Mouse (Mus musculus) limb, embryonic 14.5 days (tissue): ENCODE measurements around the gene Prkab2. TPM values are rescaled to one million over a fixed set of nuclear protein-coding genes. Genes with fewer than 3 reads are reported as not detected.

ENCODE experiments used
- ATAC-seq: fragments of 200-750 bp; cut with Nextera tagmentation; 2 replicates; pipeline ENCODE4 v1.8.0; 2017; ENCODE audit warnings: low read depth, moderate number of reproducible peaks, moderate TSS enrichment; ENCODE audit not compliant: low FRiP score
- DNase-seq: peaks from one replicate; pipeline ENCODE4 v3.0.0-alpha.2; 2015; ENCODE audit warnings: low spot score
- H3K27ac ChIP-seq: fragments of 300-500 bp; sonication (generic); replicated peaks from 2 replicates; pipeline ENCODE4 v1.5.1; 2014; ENCODE audit warnings: low read depth, mild to moderate bottlenecking, low read length, moderate library complexity, mixed read lengths
- H3K27me3 ChIP-seq: fragments of 300-500 bp; sonication (generic); 2 replicates; pipeline ENCODE4 v1.6.1; 2014; ENCODE audit warnings: low read length, mixed read lengths; ENCODE audit not compliant: control insufficient read depth, insufficient read depth
- H3K36me3 ChIP-seq: fragments of 300-500 bp; sonication (generic); 2 replicates; pipeline ENCODE4 v1.6.1; 2014; ENCODE audit warnings: mild to moderate bottlenecking, low read length, moderate library complexity, mixed read lengths; ENCODE audit not compliant: control insufficient read depth, insufficient read depth
- H3K4me1 ChIP-seq: fragments of 300-500 bp; sonication (generic); 2 replicates; pipeline ENCODE4 v1.6.1; 2014; ENCODE audit warnings: antibody characterized with exemption, low read length, mixed read lengths; ENCODE audit not compliant: control insufficient read depth, insufficient read depth
- H3K4me2 ChIP-seq: fragments of 300-500 bp; sonication (generic); replicated peaks from 2 replicates; pipeline ENCODE4 v1.6.1; 2014; ENCODE audit warnings: low read depth, mild to moderate bottlenecking, low read length, moderate library complexity; ENCODE audit not compliant: severe bottlenecking
- H3K4me3 ChIP-seq: fragments of 300-500 bp; sonication (generic); replicated peaks from 2 replicates; pipeline ENCODE4 v1.5.1; 2014; ENCODE audit warnings: low read length
- H3K9ac ChIP-seq: fragments of 300-500 bp; sonication (generic); 2 replicates; pipeline ENCODE4 v1.6.1; 2014; ENCODE audit warnings: mild to moderate bottlenecking, low read depth, low read length, moderate library complexity; ENCODE audit not compliant: severe bottlenecking
- H3K9me3 ChIP-seq: fragments of 300-500 bp; sonication (generic); 2 replicates; pipeline ENCODE4 v1.6.1; 2016; ENCODE audit warnings: low read length; ENCODE audit not compliant: control insufficient read depth
- POLR2A ChIP-seq: fragments of 200-500 bp; IDR thresholded peaks from 2 replicates; pipeline ENCODE4 v1.8.0; 2012; ENCODE audit warnings: inconsistent platforms, mild to moderate bottlenecking, moderate library complexity, borderline replicate concordance; ENCODE audit not compliant: insufficient read depth, insufficient read length; ENCODE audit errors: extremely low read depth
- WGBS: fragments of 180-500 bp; shearing (Covaris S2); extraction: QIAGEN DNeasy Blood & Tissue Kit; methylation state at CpG from one replicate; pipeline ENCODE4 v1.1.7; 2014; 5-methylcytosine and 5-hydroxymethylcytosine counted together
- polyA plus RNA-seq, 2 experiments: library from polyadenylated mRNA; depleted of rRNA in 1 of 2; stranded (reverse) in 1 of 2; unstranded in 1 of 2; fragments of >200 nt; fragmentation: Nextera tagmentation in 1 of 2; extraction: Ambion mirVana in 1 of 2; gene quantifications; 2 replicates each; pipeline versions ENCODE4 v1.2.1 to v1.2.3; 2012 to 2014

Gene Prkab2
- polyA plus RNA-seq, 2 experiments = 7.2 to 15.6 TPM

- Histone ChIP-seq H3K9ac (no peak overlapping the region), H3K4me1 (0 out of 2 replicates have a peak, but pooled peaks cover 11% of the 10 kb centered on the region), H3K36me3 (peaks cover 34% of the 10 kb centered on the region), H3K27ac (no peak overlapping the region), H3K4me3 (no peak overlapping the region), H3K9me3 (no peaks in the 10 kb centered on the region), H3K27me3 (no peaks in the 10 kb centered on the region), H3K4me2 (no peak overlapping the region)
- WGBS = 46% methylated on average over 8 of the region's 8 CpGs
- ATAC-seq (no peak), DNase-seq (no peak)
- no peak for TF ChIP-seq POLR2A
Observed at GRCm38 (mm10) chr3:97661206-97661605, 3.2 kb downstream of the Prkab2 start.

- TF ChIP-seq POLR2A = no peak
- no peak for ATAC-seq
- 85% methylated on average over 9 of the region's 9 CpGs for WGBS
Observed at GRCm38 (mm10) chr3:97665525-97665924, 7.5 kb downstream of the Prkab2 start.

DNA sequence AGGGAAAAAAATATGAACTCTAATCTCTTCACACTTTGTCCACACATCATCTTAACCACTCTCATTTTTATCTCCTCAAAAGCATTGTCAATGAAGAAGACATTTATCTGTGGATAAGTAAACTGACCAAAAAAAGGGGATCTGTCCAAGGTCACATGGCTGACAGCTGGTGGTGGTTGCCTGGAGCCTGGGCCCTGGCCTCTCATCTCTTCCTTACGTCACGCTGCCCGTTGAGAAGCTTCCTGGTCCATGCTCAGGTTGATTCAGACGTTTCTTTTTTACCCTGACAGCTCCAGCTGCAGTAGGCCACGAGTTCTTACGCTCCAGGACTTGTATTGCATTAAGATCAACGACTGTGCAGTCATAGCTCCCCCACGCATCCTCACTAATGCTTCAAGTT lies 8.2 kb downstream of the Prkab2 start:
- Histone ChIP-seq H3K27ac (no peak overlapping the region), H3K9ac (no peak overlapping the region), H3K4me2 (no peak overlapping the region), H3K9me3 (no peaks in the 10 kb centered on the region), H3K27me3 (no peaks in the 10 kb centered on the region), H3K4me3 (no peak overlapping the region), H3K36me3 (peaks cover 69% of the 10 kb centered on the region), H3K4me1 (no peaks in the 10 kb centered on the region)
- no peak for TF ChIP-seq POLR2A
- 80% methylated on average over 8 of the region's 8 CpGs for WGBS
- DNase-seq = no peak
- ATAC-seq = no peak

More at GRCm38 (mm10) chr3:97665525-97665924, 7.5 kb downstream of the Prkab2 start:
- Histone ChIP-seq H3K4me2 (no peak overlapping the region), H3K27ac (no peak overlapping the region), H3K9me3 (no peaks in the 10 kb centered on the region), H3K4me1 (no peaks in the 10 kb centered on the region), H3K9ac (no peak overlapping the region), H3K36me3 (peaks cover 62% of the 10 kb centered on the region), H3K27me3 (no peaks in the 10 kb centered on the region), H3K4me3 (no peak overlapping the region)
- no peak for DNase-seq

DNA sequence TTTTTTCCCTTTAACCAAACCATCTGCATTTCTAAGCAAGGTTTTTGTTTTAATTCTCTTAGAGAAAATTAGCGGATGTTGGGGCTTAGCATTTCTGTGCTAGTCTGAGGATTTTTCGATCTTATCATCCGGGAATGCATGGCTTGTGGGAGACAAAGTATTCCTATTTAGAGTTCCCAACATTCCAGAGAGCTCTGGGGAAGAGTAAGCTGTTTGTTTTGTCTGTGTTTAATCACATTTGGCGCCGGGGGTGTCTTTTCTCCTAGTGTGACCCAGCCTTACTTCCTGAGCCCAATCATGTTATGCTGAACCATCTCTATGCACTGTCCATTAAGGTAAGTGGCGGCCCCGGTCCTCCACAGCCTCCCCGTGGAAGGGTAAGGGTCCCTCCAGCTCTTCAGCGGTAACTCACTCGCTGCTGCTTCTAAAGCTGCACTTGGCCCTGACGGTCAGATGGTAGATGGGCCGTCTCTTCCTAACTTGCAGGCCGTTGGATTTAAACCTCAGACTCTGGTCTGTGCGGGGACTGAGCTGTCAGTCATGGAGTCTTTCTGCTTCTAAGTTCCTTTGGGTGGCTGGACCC lies 9.2 kb downstream of the Prkab2 start:
- TF ChIP-seq POLR2A = no peak
- DNase-seq (no peak), ATAC-seq (no peak)
- Histone ChIP-seq H3K36me3 (peaks cover 70% of the 10 kb centered on the region), H3K9ac (no peak overlapping the region), H3K4me3 (no peak overlapping the region), H3K27ac (no peak overlapping the region), H3K9me3 (no peaks in the 10 kb centered on the region), H3K27me3 (no peaks in the 10 kb centered on the region), H3K4me2 (no peak overlapping the region), H3K4me1 (no peaks in the 10 kb centered on the region)
- 83% methylated on average over 14 of the region's 14 CpGs for WGBS

- Histone ChIP-seq H3K36me3 (peaks cover 20% of the 10 kb centered on the region), H3K9ac (no peak within 1 kb of the TSS), H3K4me1 (no peaks in the 10 kb centered on the region), H3K4me2 (no peak within 1 kb of the TSS), H3K27ac (no peak within 1 kb of the TSS), H3K27me3 (no peaks in the 10 kb centered on the region), H3K4me3 (no peak within 1 kb of the TSS), H3K9me3 (no peaks in the 10 kb centered on the region)
- ATAC-seq = no peak
- DNase-seq = no peak
- no peak for TF ChIP-seq POLR2A
- 88% methylated on average over 7 of the region's 7 CpGs for WGBS
Observed at GRCm38 (mm10) chr3:97674644-97675110, 16.7 kb downstream of the Prkab2 start, which contains the start of gene Gm17651. Gene Gm17651, minus strand, starts transcription at chr3:97674694.
